Mouse (Mus musculus): ENCODE data around the gene Dact3. TPM values are rescaled to one million over a fixed set of nuclear protein-coding genes. Genes with fewer than 3 reads are reported as not detected.

The Dact3 gene
- total RNA-seq, 1 experiment: 4.5 TPM

GRCm38 (mm10) chr7:16890944-16891343 is 15.8 kb downstream of the Dact3 start:
- H3K27ac ChIP-seq (ENCODE audit: insufficient read depth, low read depth, low read length, poor library complexity, severe bottlenecking): no peak overlapping the region; the same call in 1 of the 2 replicates
- no peaks in the 10 kb centered on the region for H3K9me3 ChIP-seq (ENCODE audit: control insufficient read depth, insufficient read depth, low read depth, low read length)
- no peak for TF ChIP-seq ZC3H11A (IDR thresholded peaks at IDR 0.05; ENCODE audit: borderline replicate concordance, low read depth, low read length)
- no peak for TF ChIP-seq CHD2 (IDR thresholded peaks at IDR 0.05; ENCODE audit: low read depth, low read length)
- no peak for TF ChIP-seq ZNF384 (IDR thresholded peaks at IDR 0.05; ENCODE audit: low read depth, low read length)
- in situ Hi-C loops (cut with MboI; ENCODE audit: low sequenced_read_pairs in 2 of 2, unreplicated experiment in 2 of 2): no loop called here
- no peak for DNase-seq (ENCODE audit: low read depth, low spot score)
- H3K36me3 ChIP-seq (ENCODE audit: control insufficient read depth, insufficient read depth, low read length, poor library complexity, severe bottlenecking): peaks cover 6% of the 10 kb centered on the region; the same call in 1 of the 2 replicates
- H3K4me1 ChIP-seq (ENCODE audit: control insufficient read depth in 2 of 2, insufficient read depth in 2 of 2, low read length in 2 of 2, poor library complexity in 1 of 2): peaks cover 1 to 37% of the 10 kb centered on the region in 2 experiments; a peak in 3 of 4 replicates
- H3K9ac ChIP-seq (ENCODE audit: insufficient read depth, low read depth, low read length, poor library complexity, severe bottlenecking): peak overlapping the region; percentile 49; the same call in 1 of the 2 replicates
- peak overlapping the region in 1 of 2 experiments; percentile 68; a peak in 1 of 4 replicates for H3K4me3 ChIP-seq (ENCODE audit: insufficient read depth in 1 of 2, low read depth in 1 of 2, low read length in 2 of 2, poor library complexity in 1 of 2, severe bottlenecking in 1 of 2)

- in situ Hi-C loops (cut with MboI; ENCODE audit: low sequenced_read_pairs in 2 of 2, unreplicated experiment in 2 of 2): no loop called here
- DNase-seq (ENCODE audit: low read depth, low spot score): peak; percentile 89
- peaks cover 6% of the 10 kb centered on the region; the same call in 1 of the 2 replicates for H3K36me3 ChIP-seq (ENCODE audit: control insufficient read depth, insufficient read depth, low read length, poor library complexity, severe bottlenecking)
- TF ChIP-seq ZC3H11A (IDR thresholded peaks at IDR 0.05; ENCODE audit: borderline replicate concordance, low read depth, low read length) (peak; percentile 51), ZNF384 (IDR thresholded peaks at IDR 0.05; ENCODE audit: low read depth, low read length) (no peak)
- H3K4me3 ChIP-seq (ENCODE audit: insufficient read depth in 1 of 2, low read depth in 1 of 2, low read length in 2 of 2, poor library complexity in 1 of 2, severe bottlenecking in 1 of 2): peak within 1 kb of the TSS; percentile 46 to 68
- H3K9ac ChIP-seq (ENCODE audit: insufficient read depth, low read depth, low read length, poor library complexity, severe bottlenecking): peak within 1 kb of the TSS; percentile 49; the same call in 1 of the 2 replicates
- H3K27ac ChIP-seq (ENCODE audit: insufficient read depth, low read depth, low read length, poor library complexity, severe bottlenecking): no peak within 1 kb of the TSS; the same call in 1 of the 2 replicates
- H3K9me3 ChIP-seq (ENCODE audit: control insufficient read depth, insufficient read depth, low read depth, low read length): no peaks in the 10 kb centered on the region
- H3K4me1 ChIP-seq (ENCODE audit: control insufficient read depth in 2 of 2, insufficient read depth in 2 of 2, low read length in 2 of 2, poor library complexity in 1 of 2): peaks cover 1 to 31% of the 10 kb centered on the region in 2 experiments; a peak in 3 of 4 replicates
These were observed 16.7 kb downstream of the Dact3 start, which contains the start of gene Gng8 for GRCm38 (mm10) chr7:16891641-16892351. TSS of gene Gng8 (plus strand) at chr7:16891786.

GRCm38 (mm10) chr7:16892352-16892730 is 17.2 kb downstream of the Dact3 start:
- Histone ChIP-seq H3K9ac (ENCODE audit: insufficient read depth, low read depth, low read length, poor library complexity, severe bottlenecking) (no peak overlapping the region), H3K4me1 (ENCODE audit: control insufficient read depth in 2 of 2, insufficient read depth in 2 of 2, low read length in 2 of 2, poor library complexity in 1 of 2) (peaks cover 1 to 28% of the 10 kb centered on the region in 2 experiments; a peak in 3 of 4 replicates), H3K36me3 (ENCODE audit: control insufficient read depth, insufficient read depth, low read length, poor library complexity, severe bottlenecking) (peaks cover 6% of the 10 kb centered on the region; the same call in 1 of the 2 replicates), H3K27ac (ENCODE audit: insufficient read depth, low read depth, low read length, poor library complexity, severe bottlenecking) (no peak overlapping the region), H3K9me3 (ENCODE audit: control insufficient read depth, insufficient read depth, low read depth, low read length) (no peaks in the 10 kb centered on the region), H3K4me3 (ENCODE audit: insufficient read depth in 1 of 2, low read depth in 1 of 2, low read length in 2 of 2, poor library complexity in 1 of 2, severe bottlenecking in 1 of 2) (no peak overlapping the region)
- no peak for DNase-seq (ENCODE audit: low read depth, low spot score)
- no peak for TF ChIP-seq HCFC1 (IDR thresholded peaks at IDR 0.05; ENCODE audit: borderline replicate concordance, insufficient read depth, low read length)
- no peak for TF ChIP-seq ZC3H11A (IDR thresholded peaks at IDR 0.05; ENCODE audit: borderline replicate concordance, low read depth, low read length)
- no peak for TF ChIP-seq ZNF384 (IDR thresholded peaks at IDR 0.05; ENCODE audit: low read depth, low read length)
- TF ChIP-seq MAFK (IDR thresholded peaks at IDR 0.05; ENCODE audit: insufficient read depth, low read depth, low read length): no peak
- TF ChIP-seq CHD2 (IDR thresholded peaks at IDR 0.05; ENCODE audit: low read depth, low read length): no peak
- in situ Hi-C loops (cut with MboI; ENCODE audit: low sequenced_read_pairs in 2 of 2, unreplicated experiment in 2 of 2): no loop called here

GRCm38 (mm10) chr7:16893612-16894011 is 18.5 kb downstream of the Dact3 start:
- Histone ChIP-seq H3K4me1 (ENCODE audit: control insufficient read depth in 2 of 2, insufficient read depth in 2 of 2, low read length in 2 of 2, poor library complexity in 1 of 2) (peaks cover 1 to 23% of the 10 kb centered on the region in 2 experiments; a peak in 3 of 4 replicates), H3K9me3 (ENCODE audit: control insufficient read depth, insufficient read depth, low read depth, low read length) (no peaks in the 10 kb centered on the region), H3K36me3 (ENCODE audit: control insufficient read depth, insufficient read depth, low read length, poor library complexity, severe bottlenecking) (no peaks in the 10 kb centered on the region), H3K27ac (ENCODE audit: insufficient read depth, low read depth, low read length, poor library complexity, severe bottlenecking) (no peak overlapping the region), H3K4me3 (ENCODE audit: insufficient read depth in 1 of 2, low read depth in 1 of 2, low read length in 2 of 2, poor library complexity in 1 of 2, severe bottlenecking in 1 of 2) (no peak overlapping the region), H3K9ac (ENCODE audit: insufficient read depth, low read depth, low read length, poor library complexity, severe bottlenecking) (no peak overlapping the region)
- TF ChIP-seq ZC3H11A (IDR thresholded peaks at IDR 0.05; ENCODE audit: borderline replicate concordance, low read depth, low read length) (no peak), CHD2 (IDR thresholded peaks at IDR 0.05; ENCODE audit: low read depth, low read length) (no peak), ZNF384 (IDR thresholded peaks at IDR 0.05; ENCODE audit: low read depth, low read length) (no peak), MAFK (IDR thresholded peaks at IDR 0.05; ENCODE audit: insufficient read depth, low read depth, low read length) (no peak), HCFC1 (IDR thresholded peaks at IDR 0.05; ENCODE audit: borderline replicate concordance, insufficient read depth, low read length) (no peak)
- no peak for DNase-seq (ENCODE audit: low read depth, low spot score)
- in situ Hi-C loops (cut with MboI; ENCODE audit: low sequenced_read_pairs in 2 of 2, unreplicated experiment in 2 of 2): no loop called here
